Mouse (Mus musculus): ENCODE results near the gene Mapkapk2. TPM values are rescaled to one million over a fixed set of nuclear protein-coding genes. Genes with fewer than 3 reads are reported as not detected.

Mapkapk2 gene
- polyA plus RNA-seq (2017; shearing (Covaris generic)) = 142 TPM

GRCm38 (mm10) chr1:131097700-131098094 is at the start of gene Mapkapk2:
Gene Mapkapk2 (minus strand): TSS chr1:131097826.

GRCm38 (mm10) chr1:131138191-131139016 is 40.8 kb upstream of the Mapkapk2 start, which contains the start of gene Dyrk3:
Gene Dyrk3 (minus strand): TSS chr1:131138340.

GRCm38 (mm10) chr1:131019492-131020098 is 78.0 kb downstream of the Mapkapk2 start, which contains the start of gene Il10:
Gene Il10 (plus strand): TSS chr1:131019845.

Other genes starting within 250 kb of the Mapkapk2 start
- 9.1 TPM for gene Fcmr, start 232.2 kb downstream of the Mapkapk2 start, polyA plus RNA-seq (2017; shearing (Covaris generic))
- gene Il24, start 210.4 kb downstream of the Mapkapk2 start, polyA plus RNA-seq (2017; shearing (Covaris generic)) = not detected
- gene Il20, start 186.4 kb downstream of the Mapkapk2 start, polyA plus RNA-seq (2017; shearing (Covaris generic)) = not detected
- gene Il19, start 157.7 kb downstream of the Mapkapk2 start, polyA plus RNA-seq (2017; shearing (Covaris generic)) = not detected
- 5.1 TPM for gene Il10, start 78.0 kb downstream of the Mapkapk2 start, polyA plus RNA-seq (2017; shearing (Covaris generic))
- gene Dyrk3, start 40.5 kb upstream of the Mapkapk2 start, polyA plus RNA-seq (2017; shearing (Covaris generic)) = 0.19 TPM
- 63.6 TPM for gene Eif2d, start 55.4 kb upstream of the Mapkapk2 start, polyA plus RNA-seq (2017; shearing (Covaris generic))
- 429 TPM for gene Rassf5, start 147.4 kb upstream of the Mapkapk2 start, polyA plus RNA-seq (2017; shearing (Covaris generic))
- 210 TPM for gene Ikbke, start 181.8 kb upstream of the Mapkapk2 start, polyA plus RNA-seq (2017; shearing (Covaris generic))

All from CD4-positive, CD25-positive, alpha-beta regulatory T cell (primary cell).